Mouse (Mus musculus) heart, postnatal 0 days (tissue): ENCODE results near the gene Gm3591. TPM values are rescaled to one million over a fixed set of nuclear protein-coding genes. Genes with fewer than 3 reads are reported as not detected.
"Not testable (repeated sequence)": the region's sequence is repeated elsewhere in the genome, so short reads cannot be mapped to it uniquely, and the experiment has no call there.

Experiments used
- ATAC-seq: fragments of 200-750 bp; cut with Nextera tagmentation; 2 replicates; pipeline ENCODE4 v1.8.0; 2017; ENCODE audit warnings: low read depth, moderate number of reproducible peaks, moderate library complexity; ENCODE audit not compliant: insufficient read depth
- DNase-seq: peaks from one replicate; pipeline ENCODE4 v3.0.0-alpha.2; 2016; ENCODE audit warnings: low spot score
- H3K27ac ChIP-seq: fragments of 300-500 bp; sonication (generic); 2 replicates; pipeline ENCODE4 v1.5.1; 2014; ENCODE audit warnings: low read depth, mild to moderate bottlenecking
- H3K27me3 ChIP-seq: fragments of 300-500 bp; sonication (generic); 2 replicates; pipeline ENCODE4 v1.6.1; 2014; ENCODE audit warnings: low read length, mixed read lengths; ENCODE audit not compliant: control insufficient read depth, insufficient read depth
- H3K36me3 ChIP-seq: fragments of 300-500 bp; sonication (generic); replicated peaks from 2 replicates; pipeline ENCODE4 v1.6.1; 2014; ENCODE audit warnings: low read length, mixed read lengths; ENCODE audit not compliant: control insufficient read depth, insufficient read depth
- H3K4me1 ChIP-seq: fragments of 300-500 bp; sonication (generic); 2 replicates; pipeline ENCODE4 v1.6.1; 2014; ENCODE audit warnings: antibody characterized with exemption; ENCODE audit not compliant: control insufficient read depth, insufficient read depth
- H3K4me2 ChIP-seq: fragments of 300-500 bp; sonication (generic); 2 replicates; pipeline ENCODE4 v1.6.1; 2014; ENCODE audit warnings: low read depth, mild to moderate bottlenecking, low read length, moderate library complexity
- H3K4me3 ChIP-seq: fragments of 300-500 bp; sonication (generic); 2 replicates; pipeline ENCODE4 v1.5.1; 2014; ENCODE audit warnings: low read depth, low read length
- H3K9ac ChIP-seq: fragments of 300-500 bp; sonication (generic); replicated peaks from 2 replicates; pipeline ENCODE4 v1.6.1; 2014; ENCODE audit warnings: low read depth, low read length, mixed read lengths
- H3K9me3 ChIP-seq: fragments of 300-500 bp; sonication (generic); replicated peaks from 2 replicates; pipeline ENCODE4 v1.6.1; 2016; ENCODE audit warnings: low read length; ENCODE audit not compliant: control insufficient read depth
- WGBS: fragments of 180-500 bp; shearing (Covaris S2); extraction: QIAGEN DNeasy Blood & Tissue Kit; methylation state at CpG from one replicate; pipeline ENCODE4 v1.1.7; 2014; 5-methylcytosine and 5-hydroxymethylcytosine counted together
- polyA plus RNA-seq: library from polyadenylated mRNA; unstranded; fragments of >200 nt; fragmentation: Nextera tagmentation; extraction: Ambion mirVana; gene quantifications from 2 replicates; pipeline ENCODE4 v1.2.1, GENCODE M21; 2015
- total RNA-seq: library from RNA; depleted of rRNA; stranded (reverse); fragments of >200 nt; gene quantifications from 2 replicates; pipeline ENCODE4 v1.2.3, GENCODE M21; 2014; ENCODE audit warnings: low replicate concordance; rRNA removed

The Gm3591 gene
- total RNA-seq (0.73 TPM in 1 of 2 replicates, not detected in the other), polyA plus RNA-seq (0.65 and 1.1 TPM in 2 replicates)

DNA sequence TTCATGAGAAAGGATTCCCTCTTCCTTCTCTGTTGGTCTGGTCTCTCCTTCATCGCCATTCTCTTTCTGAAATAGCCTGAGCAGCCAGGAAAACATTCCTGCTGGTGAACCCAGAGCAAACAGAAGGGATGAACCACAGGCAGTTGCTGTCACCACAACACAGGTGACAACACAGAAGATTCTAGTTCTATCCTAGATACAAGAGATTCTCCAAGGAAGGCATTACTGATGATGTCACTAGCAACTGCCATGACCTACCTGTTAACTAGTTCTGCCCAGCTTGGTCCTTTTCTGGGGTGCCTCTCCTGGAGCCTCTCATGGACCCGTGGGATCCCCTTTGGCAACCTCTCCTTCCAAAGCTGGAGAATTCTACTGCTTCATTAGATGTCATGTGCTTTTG lies at the start of gene Gm3591:
Gm3591 (minus strand) TSS at position 101 of the 400 bp plus-strand sequence.
- H3K4me3 ChIP-seq, H3K4me2 ChIP-seq, DNase-seq, H3K9me3 ChIP-seq, ATAC-seq, H3K9ac ChIP-seq, H3K27ac ChIP-seq, H3K36me3 ChIP-seq, H3K4me1 ChIP-seq, H3K27me3 ChIP-seq: not testable (repeated sequence)
- WGBS = no CpG with 5 or more reads among the region's 2 CpGs

- no CpG with 5 or more reads among the region's 4 CpGs for WGBS
- not testable (repeated sequence) for DNase-seq, H3K36me3 ChIP-seq, ATAC-seq, H3K27me3 ChIP-seq, H3K27ac ChIP-seq, H3K4me1 ChIP-seq, H3K9ac ChIP-seq, H3K4me2 ChIP-seq, H3K9me3 ChIP-seq, H3K4me3 ChIP-seq
Observed at GRCm38 (mm10) chr14:6444511-6444910, 32.2 kb upstream of the Gm3591 start, which contains the start of gene Gm3594. Gm3594 (minus strand) TSS chr14:6444611.

GRCm38 (mm10) chr14:6440774-6441173 lies 28.5 kb upstream of the Gm3591 start:
- WGBS = 70% methylated on average over 1 of the region's 4 CpGs
- not testable (repeated sequence) for H3K27me3 ChIP-seq, H3K4me1 ChIP-seq, ATAC-seq, H3K9ac ChIP-seq, H3K27ac ChIP-seq, H3K4me2 ChIP-seq, H3K36me3 ChIP-seq, H3K9me3 ChIP-seq, DNase-seq, H3K4me3 ChIP-seq

- not testable (repeated sequence) for H3K36me3 ChIP-seq, ATAC-seq, H3K4me3 ChIP-seq, H3K27me3 ChIP-seq, H3K27ac ChIP-seq, H3K9ac ChIP-seq, H3K4me1 ChIP-seq, H3K4me2 ChIP-seq, H3K9me3 ChIP-seq, DNase-seq
- WGBS = 45% methylated on average over 1 of the region's 5 CpGs
Observed at GRCm38 (mm10) chr14:6440206-6440605, 27.9 kb upstream of the Gm3591 start.

- not testable (repeated sequence) for H3K4me2 ChIP-seq, H3K9ac ChIP-seq, H3K4me1 ChIP-seq, H3K27ac ChIP-seq, H3K27me3 ChIP-seq, DNase-seq, ATAC-seq, H3K4me3 ChIP-seq, H3K9me3 ChIP-seq, H3K36me3 ChIP-seq
- WGBS = 2% methylated on average over 9 of the region's 42 CpGs
Observed at GRCm38 (mm10) chr14:6426766-6427165, 14.5 kb upstream of the Gm3591 start.

DNA sequence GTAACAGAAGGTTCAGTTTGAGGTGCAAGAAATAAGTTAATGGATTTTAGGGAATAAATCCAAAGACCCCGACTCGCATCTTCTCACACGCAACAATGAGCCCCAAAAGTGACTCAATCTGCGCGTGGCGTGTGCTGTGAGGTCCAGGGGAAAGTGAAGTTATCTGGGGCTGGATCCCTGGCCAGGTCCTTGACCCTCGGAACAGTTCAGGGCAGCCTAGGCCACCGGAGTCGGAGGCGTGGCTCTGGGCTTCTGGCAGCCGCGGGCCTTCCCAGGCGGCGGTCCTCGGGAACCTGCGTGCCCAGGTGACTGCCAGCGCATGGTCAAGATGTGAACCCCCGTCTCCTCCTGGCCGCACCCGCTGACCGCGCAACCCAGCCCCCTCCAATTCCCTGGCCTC lies 14.1 kb upstream of the Gm3591 start:
- not testable (repeated sequence) for H3K4me2 ChIP-seq, H3K27me3 ChIP-seq, H3K36me3 ChIP-seq, DNase-seq, ATAC-seq, H3K4me3 ChIP-seq, H3K9me3 ChIP-seq, H3K9ac ChIP-seq, H3K27ac ChIP-seq, H3K4me1 ChIP-seq
- 19% methylated on average over 22 of the region's 22 CpGs for WGBS

DNA sequence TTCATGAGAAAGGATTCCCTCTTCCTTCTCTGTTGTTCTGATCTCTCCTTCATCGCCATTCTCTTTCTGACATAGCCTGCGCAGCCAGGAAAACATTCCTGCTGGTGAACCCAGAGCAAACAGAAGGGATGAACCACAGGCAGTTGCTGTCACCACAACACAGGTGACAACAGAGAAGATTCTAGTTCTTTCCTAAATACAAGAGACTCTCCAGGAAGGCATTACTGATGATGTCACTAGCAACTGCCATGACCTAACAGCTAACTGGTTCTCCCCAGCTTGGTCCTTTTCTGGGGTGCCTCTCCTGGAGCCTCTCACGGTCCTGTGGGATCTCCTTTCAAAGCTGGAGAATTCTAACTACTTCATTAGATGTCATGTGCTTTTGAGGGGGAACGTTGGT lies 22.1 kb downstream of the Gm3591 start, which contains the start of gene Gm16440:
Gm16440 (minus strand) TSS at position 101 of the 400 bp plus-strand sequence.
- H3K4me3 ChIP-seq, H3K9me3 ChIP-seq, ATAC-seq, H3K9ac ChIP-seq, H3K27ac ChIP-seq, H3K4me1 ChIP-seq, H3K27me3 ChIP-seq, H3K4me2 ChIP-seq, H3K36me3 ChIP-seq, DNase-seq: not testable (repeated sequence)
- 72% methylated on average over 2 of the region's 4 CpGs for WGBS
